Mouse (Mus musculus) spleen, adult 2 months (tissue): ENCODE data around the gene Slc25a54.

ENCODE experiments used
- CTCF ChIP-seq: fragments of 200-500 bp; IDR thresholded peaks from 2 replicates; pipeline ENCODE4 v1.5.1; 2011; ENCODE audit warnings: mild to moderate bottlenecking, inconsistent platforms; ENCODE audit not compliant: insufficient read depth, insufficient read length, insufficient replicate concordance; ENCODE audit errors: extremely low read depth
- POLR2A ChIP-seq: fragments of 200-500 bp; IDR thresholded peaks from 2 replicates; pipeline ENCODE4 v1.6.1; 2011; ENCODE audit warnings: low read depth, low read length, inconsistent platforms

DNA sequence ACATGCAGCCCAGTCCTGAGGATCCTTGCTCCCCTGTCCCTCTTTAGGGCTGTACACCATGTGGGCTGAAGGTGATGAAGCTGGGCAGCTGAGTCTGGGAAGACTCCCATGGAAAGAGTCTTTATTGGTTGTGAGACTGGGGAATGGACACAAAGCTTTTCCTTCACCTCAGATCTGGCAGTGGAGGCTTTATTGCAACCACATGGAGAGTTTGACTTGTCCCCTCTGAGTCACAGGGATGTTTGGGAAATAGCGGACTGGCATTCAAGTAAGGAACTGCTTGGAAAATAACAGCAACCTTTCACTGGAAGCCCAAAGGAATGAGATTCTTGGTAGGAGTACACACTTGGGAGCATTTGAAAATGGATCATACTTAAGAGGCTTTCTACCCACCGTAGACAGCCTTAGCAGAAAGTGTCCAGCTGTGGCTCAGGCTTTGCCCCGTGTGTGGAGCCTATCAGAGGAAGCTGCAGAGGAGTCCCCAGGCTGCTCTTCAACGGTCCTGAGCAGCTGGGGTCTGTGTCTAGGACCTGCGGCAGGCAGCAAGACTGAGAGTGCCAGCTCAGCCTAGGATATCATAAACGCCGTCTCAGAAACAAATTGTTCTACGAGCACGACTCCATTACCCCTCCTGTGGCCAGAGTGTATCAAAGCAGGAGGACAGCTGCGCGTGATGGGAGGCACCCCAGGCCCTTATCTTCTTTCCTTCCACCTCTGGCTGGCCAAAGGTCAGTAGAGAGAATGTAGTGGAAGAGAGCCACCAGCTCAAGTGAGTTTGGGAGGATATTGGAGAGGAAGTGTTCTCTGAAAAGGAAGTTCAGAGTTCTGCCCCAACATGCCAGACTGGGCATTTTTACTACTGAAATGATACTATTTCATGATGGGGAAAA, 29.0 kb upstream of the Slc25a54 start:
- TF ChIP-seq CTCF (no peak), POLR2A (no peak)
